Mouse (Mus musculus) lung, embryonic 16.5 days (tissue): ENCODE measurements around the gene Ergic3. TPM values are rescaled to one million over a fixed set of nuclear protein-coding genes. Genes with fewer than 3 reads are reported as not detected.
A peak's percentile ranks its signal among the peaks of the same experiment; 100 is the strongest.

Experiments used
- ATAC-seq: fragments of 200-750 bp; cut with Nextera tagmentation; 2 replicates; pipeline ENCODE4 v1.8.0; 2017; ENCODE audit warnings: low read depth, mild to moderate bottlenecking, moderate library complexity
- H3K27ac ChIP-seq: fragments of 300-500 bp; sonication (generic); 2 replicates; pipeline ENCODE4 v1.5.1; 2014; ENCODE audit warnings: mild to moderate bottlenecking, control low read depth, low read length
- H3K27me3 ChIP-seq: fragments of 300-500 bp; sonication (generic); 2 replicates; pipeline ENCODE4 v1.6.1; 2014; ENCODE audit warnings: low read depth, low read length, mixed read lengths; ENCODE audit not compliant: control insufficient read depth, insufficient read depth
- H3K36me3 ChIP-seq: fragments of 300-500 bp; sonication (generic); 2 replicates; pipeline ENCODE4 v1.6.1; 2014; ENCODE audit warnings: low read length; ENCODE audit not compliant: control insufficient read depth, insufficient read depth
- H3K4me1 ChIP-seq: fragments of 300-500 bp; sonication (generic); replicated peaks from 2 replicates; pipeline ENCODE4 v1.6.1; 2014; ENCODE audit warnings: low read length, mixed read lengths; ENCODE audit not compliant: control insufficient read depth, insufficient read depth
- H3K4me2 ChIP-seq: fragments of 300-500 bp; sonication (generic); 2 replicates; pipeline ENCODE4 v1.6.1; 2014; ENCODE audit warnings: low read depth, low read length, control low read depth
- H3K4me3 ChIP-seq: fragments of 300-500 bp; sonication (generic); 2 replicates; pipeline ENCODE4 v1.5.1; 2014; ENCODE audit warnings: mild to moderate bottlenecking, low read length, control low read depth
- H3K9ac ChIP-seq: fragments of 300-500 bp; sonication (generic); 2 replicates; pipeline ENCODE4 v1.6.1; 2014; ENCODE audit warnings: low read length, control low read depth
- H3K9me3 ChIP-seq: fragments of 300-500 bp; sonication (generic); 2 replicates; pipeline ENCODE4 v1.6.1; 2016; ENCODE audit warnings: low read length; ENCODE audit not compliant: control insufficient read depth
- WGBS: fragments of 180-500 bp; shearing (Covaris S2); extraction: QIAGEN DNeasy Blood & Tissue Kit; methylation state at CpG from one replicate; pipeline ENCODE4 v1.1.7; 2014; 5-methylcytosine and 5-hydroxymethylcytosine counted together
- polyA plus RNA-seq: library from polyadenylated mRNA; unstranded; fragments of >200 nt; fragmentation: Nextera tagmentation; extraction: Ambion mirVana; gene quantifications from 2 replicates; pipeline ENCODE4 v1.2.1, GENCODE M21; 2015

Gene Ergic3
- polyA plus RNA-seq, result 224 and 242 TPM in 2 replicates

- Histone ChIP-seq H3K4me3 (peak within 1 kb of the TSS; percentile 69), H3K4me2 (peak within 1 kb of the TSS; percentile 84), H3K27ac (peak within 1 kb of the TSS; percentile 68), H3K9ac (peak within 1 kb of the TSS; percentile 78), H3K9me3 (no peaks in the 10 kb centered on the region), H3K27me3 (no peaks in the 10 kb centered on the region), H3K4me1 (peaks cover 9% of the 10 kb centered on the region), H3K36me3 (peaks cover 17% of the 10 kb centered on the region)
- under 1% methylated on average over 44 of the region's 45 CpGs for WGBS
- peak; percentile 100 for ATAC-seq
These were observed at the start of gene Ergic3, which contains the start of gene 6430550D23Rik for GRCm38 (mm10) chr2:156007888-156008532. Gene Ergic3 (plus strand): TSS chr2:156008045. Gene 6430550D23Rik (minus strand): TSS chr2:156007977.

GRCm38 (mm10) chr2:155959981-155960380 lies 47.9 kb upstream of the Ergic3 start:
- Histone ChIP-seq H3K9me3 (no peaks in the 10 kb centered on the region), H3K4me1 (peaks cover 4% of the 10 kb centered on the region), H3K36me3 (peaks cover 16% of the 10 kb centered on the region), H3K27ac (no peak overlapping the region), H3K4me3 (no peak overlapping the region), H3K9ac (no peak overlapping the region), H3K4me2 (no peak overlapping the region), H3K27me3 (no peaks in the 10 kb centered on the region)
- ATAC-seq, result no peak
- WGBS, result 69% methylated on average over 5 of the region's 5 CpGs

GRCm38 (mm10) chr2:155961862-155962261 lies 46.0 kb upstream of the Ergic3 start:
- no peak overlapping the region for H3K4me2 ChIP-seq
- no peaks in the 10 kb centered on the region for H3K27me3 ChIP-seq
- peaks cover 27% of the 10 kb centered on the region for H3K36me3 ChIP-seq
- no peaks in the 10 kb centered on the region for H3K9me3 ChIP-seq
- H3K4me3 ChIP-seq, result no peak overlapping the region
- peaks cover 4% of the 10 kb centered on the region for H3K4me1 ChIP-seq
- H3K9ac ChIP-seq, result no peak overlapping the region
- no peak overlapping the region for H3K27ac ChIP-seq
- 82% methylated on average over 10 of the region's 10 CpGs for WGBS
- ATAC-seq, result no peak

GRCm38 (mm10) chr2:155962991-155963390 lies 44.9 kb upstream of the Ergic3 start:
- Histone ChIP-seq H3K27ac (no peak overlapping the region), H3K9ac (no peak overlapping the region), H3K9me3 (no peaks in the 10 kb centered on the region), H3K4me1 (no peaks in the 10 kb centered on the region; the same call in 1 of the 2 replicates), H3K27me3 (no peaks in the 10 kb centered on the region), H3K4me3 (no peak overlapping the region), H3K4me2 (no peak overlapping the region), H3K36me3 (peaks cover 33% of the 10 kb centered on the region)
- WGBS, result 42% methylated on average over 1 of the region's 1 CpGs
- no peak for ATAC-seq

GRCm38 (mm10) chr2:155973348-155973747 lies 34.5 kb upstream of the Ergic3 start:
- no peak overlapping the region for H3K9ac ChIP-seq
- 85% methylated on average over 6 of the region's 6 CpGs for whole genome bisulfite sequencing
- no peak overlapping the region for H3K27ac ChIP-seq
- H3K4me1 ChIP-seq, result no peaks in the 10 kb centered on the region
- H3K4me2 ChIP-seq, result no peak overlapping the region
- H3K36me3 ChIP-seq, result peaks cover 59% of the 10 kb centered on the region
- no peak for ATAC-seq
- H3K27me3 ChIP-seq, result no peaks in the 10 kb centered on the region
- no peak overlapping the region for H3K4me3 ChIP-seq
- H3K9me3 ChIP-seq, result no peaks in the 10 kb centered on the region

- no peak overlapping the region for H3K4me3 ChIP-seq
- no peak for ATAC-seq
- no peak overlapping the region for H3K9ac ChIP-seq
- WGBS, result 69% methylated on average over 14 of the region's 14 CpGs
- no peak overlapping the region for H3K4me2 ChIP-seq
- peaks cover 53% of the 10 kb centered on the region for H3K36me3 ChIP-seq
- H3K27me3 ChIP-seq, result no peaks in the 10 kb centered on the region
- H3K27ac ChIP-seq, result no peak overlapping the region
- H3K9me3 ChIP-seq, result no peaks in the 10 kb centered on the region
- H3K4me1 ChIP-seq, result no peaks in the 10 kb centered on the region
These were observed 33.6 kb upstream of the Ergic3 start for GRCm38 (mm10) chr2:155974087-155974731.

- H3K9me3 ChIP-seq, result no peaks in the 10 kb centered on the region
- H3K27ac ChIP-seq, result no peak overlapping the region
- H3K4me1 ChIP-seq, result no peaks in the 10 kb centered on the region
- H3K4me2 ChIP-seq, result no peak overlapping the region
- peaks cover 56% of the 10 kb centered on the region for H3K36me3 ChIP-seq
- ATAC-seq, result 0 out of 2 replicates have a peak, but pooled peaks have one; percentile 43
- H3K9ac ChIP-seq, result no peak overlapping the region
- 71% methylated on average over 5 of the region's 5 CpGs for WGBS
- H3K4me3 ChIP-seq, result no peak overlapping the region
- H3K27me3 ChIP-seq, result no peaks in the 10 kb centered on the region
These were observed 28.4 kb upstream of the Ergic3 start for GRCm38 (mm10) chr2:155979328-155979991.

GRCm38 (mm10) chr2:155985776-155986175 lies 22.1 kb upstream of the Ergic3 start:
- Histone ChIP-seq H3K4me2 (no peak overlapping the region), H3K27ac (no peak overlapping the region), H3K4me1 (no peaks in the 10 kb centered on the region), H3K9ac (no peak overlapping the region), H3K27me3 (no peaks in the 10 kb centered on the region), H3K9me3 (no peaks in the 10 kb centered on the region), H3K4me3 (no peak overlapping the region), H3K36me3 (peaks cover 50% of the 10 kb centered on the region)
- no peak for ATAC-seq
- 82% methylated on average over 7 of the region's 7 CpGs for WGBS

- WGBS, result 95% methylated on average over 6 of the region's 6 CpGs
- H3K4me2 ChIP-seq, result no peak overlapping the region
These were observed 20.7 kb upstream of the Ergic3 start for GRCm38 (mm10) chr2:155987131-155987530.

More at GRCm38 (mm10) chr2:155987131-155987530, 20.7 kb upstream of the Ergic3 start:
- Histone ChIP-seq H3K36me3 (peaks cover 52% of the 10 kb centered on the region), H3K9me3 (no peaks in the 10 kb centered on the region), H3K27ac (no peak overlapping the region), H3K27me3 (no peaks in the 10 kb centered on the region), H3K4me1 (no peaks in the 10 kb centered on the region), H3K4me3 (no peak overlapping the region), H3K9ac (no peak overlapping the region)
- ATAC-seq, result no peak
